Mouse (Mus musculus) thymus, adult 2 months (tissue): ENCODE measurements around the gene St6galnac3.

Source experiments
- CTCF ChIP-seq: fragments of 200-500 bp; IDR thresholded peaks from 2 replicates; pipeline ENCODE4 v1.5.1; 2012; ENCODE audit warnings: mild to moderate bottlenecking, control low read depth, low read length, moderate library complexity, borderline replicate concordance; ENCODE audit not compliant: control insufficient read depth, poor library complexity, insufficient read depth; ENCODE audit errors: extremely low read depth
- POLR2A ChIP-seq: fragments of 200-500 bp; IDR thresholded peaks from 2 replicates; pipeline ENCODE4 v1.6.1; 2012; ENCODE audit warnings: mild to moderate bottlenecking, low read length, control low read depth, moderate library complexity; ENCODE audit not compliant: control insufficient read depth, poor library complexity, insufficient read depth; ENCODE audit errors: extremely low read depth

DNA sequence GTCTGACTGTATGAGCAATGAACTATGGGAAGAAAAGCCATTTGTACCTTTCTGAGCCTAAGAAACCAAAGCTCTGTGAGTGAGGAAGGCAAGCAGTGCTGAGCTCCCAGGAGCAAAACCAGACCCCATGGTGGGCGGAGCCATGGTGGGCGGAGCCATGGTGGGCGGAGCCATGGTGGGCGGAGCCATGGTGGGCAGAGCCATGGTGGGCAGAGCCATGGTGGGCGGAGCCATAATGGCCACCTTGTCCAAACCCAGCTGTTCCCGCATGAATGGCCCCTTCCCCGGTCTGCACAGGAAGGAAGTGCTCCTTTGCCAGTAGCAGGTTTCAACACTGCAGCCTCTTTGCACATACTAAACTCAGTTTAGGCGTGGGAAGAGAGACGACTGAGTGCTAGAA lies 411.4 kb downstream of the St6galnac3 start:
- no peak for TF ChIP-seq CTCF
- no peak for TF ChIP-seq POLR2A
